Mouse (Mus musculus) liver, embryonic 14.5 days (tissue): ENCODE measurements around the gene 1810046K07Rik. TPM values are rescaled to one million over a fixed set of nuclear protein-coding genes. Genes with fewer than 3 reads are reported as not detected.

Experiments
- ATAC-seq: fragments of 200-750 bp; cut with Nextera tagmentation; 2 replicates; pipeline ENCODE4 v1.8.0; 2017; ENCODE audit warnings: moderate number of reproducible peaks, mild to moderate bottlenecking, moderate library complexity; ENCODE audit not compliant: insufficient read depth
- DNase-seq, 3 experiments: peaks; one replicate each; pipeline ENCODE4 v3.0.0-alpha.2; 2012 to 2013; ENCODE audit warnings: low read depth in 3 of 3, low spot score in 3 of 3
- H3K27ac ChIP-seq: fragments of 300-500 bp; sonication (generic); 2 replicates; pipeline ENCODE4 v1.5.1; 2014; ENCODE audit warnings: moderate library complexity, mild to moderate bottlenecking, control low read depth, inconsistent platforms
- H3K27me3 ChIP-seq: fragments of 300-500 bp; sonication (generic); 2 replicates; pipeline ENCODE4 v1.6.1; 2014; ENCODE audit warnings: mild to moderate bottlenecking, low read length, moderate library complexity; ENCODE audit not compliant: control insufficient read depth, insufficient read depth
- H3K36me3 ChIP-seq: fragments of 300-500 bp; sonication (generic); replicated peaks from 2 replicates; pipeline ENCODE4 v1.6.1; 2014; ENCODE audit warnings: low read depth; ENCODE audit not compliant: control insufficient read depth, insufficient read depth
- H3K4me1 ChIP-seq, 2 experiments: fragments of 200-500 bp in 1 of 2; fragments of 300-500 bp in 1 of 2; sonication (generic) in 1 of 2; replicated peaks; 2 replicates each; pipeline ENCODE4 v1.6.1; 2012 to 2014; ENCODE audit warnings: antibody characterized with exemption in 1 of 2, inconsistent platforms in 1 of 2, low read length in 1 of 2; ENCODE audit not compliant: control insufficient read depth in 2 of 2, insufficient read depth in 2 of 2
- H3K4me2 ChIP-seq: fragments of 300-500 bp; sonication (generic); 2 replicates; pipeline ENCODE4 v1.6.1; 2014; ENCODE audit warnings: low read depth, mild to moderate bottlenecking, control low read depth, moderate library complexity
- H3K4me3 ChIP-seq, 2 experiments: fragments of 200-500 bp in 1 of 2; fragments of 300-500 bp in 1 of 2; sonication (generic) in 1 of 2; 2 replicates each; pipeline ENCODE4 v1.5.1; 2012 to 2014; ENCODE audit warnings: low read depth in 2 of 2, low read length in 2 of 2, mild to moderate bottlenecking in 2 of 2, control low read depth in 1 of 2, inconsistent platforms in 1 of 2, moderate library complexity in 1 of 2; ENCODE audit not compliant: insufficient read depth in 1 of 2
- H3K9ac ChIP-seq: fragments of 300-500 bp; sonication (generic); replicated peaks from 2 replicates; pipeline ENCODE4 v1.6.1; 2014; ENCODE audit warnings: mild to moderate bottlenecking, control low read depth, moderate library complexity
- H3K9me3 ChIP-seq: fragments of 300-500 bp; sonication (generic); 2 replicates; pipeline ENCODE4 v1.6.1; 2016; ENCODE audit warnings: low read length, mixed read lengths; ENCODE audit not compliant: control insufficient read depth
- CTCF ChIP-seq: IDR thresholded peaks from 2 replicates; pipeline ENCODE4 v1.5.1; 2016; ENCODE audit warnings: antibody characterized with exemption, low read depth, control low read depth
- EP300 ChIP-seq: IDR thresholded peaks from 2 replicates; pipeline ENCODE4 v1.6.1; 2016; ENCODE audit warnings: antibody characterized with exemption, low read depth
- WGBS: fragments of 180-500 bp; shearing (Covaris S2); extraction: QIAGEN DNeasy Blood & Tissue Kit; methylation state at CpG from one replicate; pipeline ENCODE4 v1.1.7; 2014; ENCODE audit not compliant: insufficient replicate concordance; 5-methylcytosine and 5-hydroxymethylcytosine counted together
- polyA plus RNA-seq, 2 experiments: library from polyadenylated mRNA; depleted of rRNA in 1 of 2; stranded (reverse) in 1 of 2; unstranded in 1 of 2; fragments of >200 nt; fragmentation: Nextera tagmentation in 1 of 2; extraction: Ambion mirVana in 1 of 2; gene quantifications; 2 replicates each; pipeline versions ENCODE4 v1.2.1 to v1.2.3; 2012 to 2014

Gene 1810046K07Rik
- polyA plus RNA-seq, 2 experiments = 0.07 to 0.08 TPM

DNA sequence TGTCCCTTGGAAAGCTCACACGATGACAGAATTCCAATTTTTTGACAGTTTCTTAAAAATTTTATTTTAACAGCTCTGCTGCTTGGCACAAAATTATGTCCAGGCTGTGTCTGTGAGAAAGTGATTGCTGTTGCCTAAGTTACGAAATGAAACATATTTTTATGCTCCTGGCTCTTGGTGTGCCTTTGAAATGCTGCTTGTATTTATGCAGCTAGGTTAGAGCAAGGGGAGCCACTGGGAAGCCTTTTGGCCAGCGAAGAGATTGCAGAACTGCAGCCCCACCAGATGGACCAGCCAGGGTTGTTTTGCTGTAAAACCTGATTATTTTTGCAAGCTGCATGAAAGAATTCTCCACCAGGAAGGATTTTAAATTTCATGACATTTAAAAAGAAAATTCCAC is 23.6 kb downstream of the 1810046K07Rik start:
- Histone ChIP-seq H3K4me3 (no peak overlapping the region), H3K9ac (no peak overlapping the region), H3K27me3 (no peaks in the 10 kb centered on the region), H3K9me3 (no peaks in the 10 kb centered on the region), H3K36me3 (no peaks in the 10 kb centered on the region), H3K4me2 (no peak overlapping the region), H3K4me1 (no peaks in the 10 kb centered on the region; a peak in 1 of 4 replicates), H3K27ac (no peak overlapping the region)
- WGBS = 47% methylated on average over 3 of the region's 3 CpGs
- DNase-seq (no peak), ATAC-seq (no peak)
- no peak for TF ChIP-seq CTCF
- no peak for TF ChIP-seq EP300

DNA sequence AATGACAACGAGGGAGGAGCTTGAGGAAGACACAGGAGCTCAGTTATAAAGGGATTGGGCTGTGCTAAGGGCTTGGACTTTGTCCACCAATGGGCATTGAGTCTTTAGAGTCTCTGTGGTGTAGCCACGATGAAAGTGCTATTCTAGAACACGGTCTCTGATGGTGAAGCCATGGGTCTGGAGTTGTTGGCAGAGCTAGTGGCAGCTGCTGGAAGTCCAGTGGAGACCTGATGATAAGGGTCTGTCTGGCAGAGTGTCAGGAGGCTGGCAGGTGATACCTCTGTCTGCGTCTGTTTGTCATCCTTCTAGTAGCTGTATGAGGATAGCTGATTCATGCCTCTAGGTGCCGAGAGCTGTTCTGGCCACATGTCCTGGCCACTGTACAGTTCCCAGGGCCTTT is 24.7 kb downstream of the 1810046K07Rik start:
- 22% methylated on average over 5 of the region's 5 CpGs for WGBS
- no peak overlapping the region for H3K4me2 ChIP-seq

DNA sequence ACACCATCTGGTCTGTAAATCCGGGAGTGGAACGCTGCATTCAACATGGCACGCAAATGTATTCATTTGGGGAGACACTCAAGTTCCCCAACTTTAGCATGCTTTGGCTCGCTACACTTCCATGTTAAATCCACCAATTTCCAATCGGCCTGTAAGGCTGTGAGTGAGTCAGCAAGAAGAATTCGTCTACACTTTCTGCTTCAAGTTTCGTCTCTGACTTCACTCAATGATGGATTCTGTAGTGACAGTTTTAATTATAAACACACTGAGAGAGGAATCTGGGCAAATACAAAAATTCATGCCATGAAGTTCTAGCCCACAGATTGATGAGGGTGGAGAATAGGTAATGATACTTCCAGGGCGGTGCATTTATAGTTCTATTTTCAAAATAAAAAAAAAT is 35.2 kb downstream of the 1810046K07Rik start:
- H3K9ac ChIP-seq = no peak overlapping the region
- H3K36me3 ChIP-seq = no peaks in the 10 kb centered on the region
- H3K4me1 ChIP-seq = no peaks in the 10 kb centered on the region
- 68% methylated on average over 8 of the region's 8 CpGs for WGBS
- TF ChIP-seq CTCF (no peak), EP300 (no peak)
- H3K4me2 ChIP-seq = no peak overlapping the region
- no peak overlapping the region for H3K4me3 ChIP-seq
- DNase-seq (no peak), ATAC-seq (no peak)
- H3K9me3 ChIP-seq = no peaks in the 10 kb centered on the region
- no peaks in the 10 kb centered on the region for H3K27me3 ChIP-seq
- H3K27ac ChIP-seq = no peak overlapping the region

More for the DNA sequence above, 24.7 kb downstream of the 1810046K07Rik start:
- Histone ChIP-seq H3K36me3 (no peaks in the 10 kb centered on the region), H3K27me3 (no peaks in the 10 kb centered on the region), H3K4me3 (no peak overlapping the region), H3K9me3 (no peaks in the 10 kb centered on the region), H3K27ac (no peak overlapping the region), H3K9ac (no peak overlapping the region), H3K4me1 (no peaks in the 10 kb centered on the region)
- DNase-seq = no peak
- ATAC-seq = no peak
- no peak for TF ChIP-seq CTCF
- no peak for TF ChIP-seq EP300

DNA sequence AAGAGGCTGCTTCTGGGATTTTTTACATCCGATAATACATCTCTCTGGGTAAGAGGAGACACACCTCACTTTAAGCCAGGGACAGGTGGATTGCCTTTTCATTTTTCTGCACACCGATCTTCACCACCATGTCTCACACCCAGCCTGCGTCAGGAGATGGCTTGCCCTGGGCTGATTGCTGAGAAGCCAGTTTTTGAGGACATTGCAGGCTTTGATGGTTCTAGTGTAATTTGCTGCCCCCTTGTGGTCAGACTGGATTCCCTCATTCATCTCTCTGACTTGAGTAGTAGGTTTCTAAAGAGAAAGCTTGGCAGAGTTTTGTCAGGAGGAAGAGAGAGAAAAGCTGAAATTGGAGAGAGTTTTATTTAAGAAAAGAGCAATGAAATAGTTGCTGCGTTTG is 36.0 kb downstream of the 1810046K07Rik start:
- no peaks in the 10 kb centered on the region for H3K4me1 ChIP-seq
- H3K36me3 ChIP-seq = no peaks in the 10 kb centered on the region
- H3K9ac ChIP-seq = no peak overlapping the region
- H3K27ac ChIP-seq = no peak overlapping the region
- no peak overlapping the region for H3K4me3 ChIP-seq
- WGBS = 30% methylated on average over 4 of the region's 4 CpGs
- no peak overlapping the region for H3K4me2 ChIP-seq
- H3K27me3 ChIP-seq = no peaks in the 10 kb centered on the region
- peak; percentile 44 to 45 (median 45) for DNase-seq
- no peaks in the 10 kb centered on the region for H3K9me3 ChIP-seq
- ATAC-seq = no peak
- TF ChIP-seq EP300 (no peak), CTCF (peak; percentile 83)

DNA sequence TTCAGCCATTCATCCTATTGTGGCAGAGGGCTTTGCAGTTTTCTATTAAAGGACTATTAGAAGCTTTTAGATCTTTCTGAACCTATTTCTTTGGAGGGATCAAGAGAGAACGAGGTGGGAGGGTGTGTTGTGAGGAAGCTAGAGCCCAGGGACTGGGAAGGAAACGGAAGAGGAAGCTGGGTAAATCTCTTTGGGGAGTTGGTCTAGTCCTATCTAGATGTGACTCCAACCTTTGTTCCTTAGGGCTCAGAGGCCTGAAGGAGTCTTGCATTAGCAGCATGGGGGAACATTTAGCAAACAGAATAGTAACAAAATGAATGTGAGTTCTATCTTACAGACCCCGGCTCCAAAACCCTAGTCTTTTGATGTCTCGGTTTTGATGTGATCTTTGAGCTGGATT is 37.7 kb downstream of the 1810046K07Rik start:
- Histone ChIP-seq H3K4me3 (no peak overlapping the region), H3K9me3 (no peaks in the 10 kb centered on the region), H3K36me3 (no peaks in the 10 kb centered on the region), H3K27ac (no peak overlapping the region), H3K27me3 (no peaks in the 10 kb centered on the region), H3K9ac (no peak overlapping the region), H3K4me2 (no peak overlapping the region), H3K4me1 (no peaks in the 10 kb centered on the region)
- WGBS = 38% methylated on average over 4 of the region's 4 CpGs
- ATAC-seq = no peak
- TF ChIP-seq CTCF (no peak), EP300 (no peak)
- DNase-seq = no peak

DNA sequence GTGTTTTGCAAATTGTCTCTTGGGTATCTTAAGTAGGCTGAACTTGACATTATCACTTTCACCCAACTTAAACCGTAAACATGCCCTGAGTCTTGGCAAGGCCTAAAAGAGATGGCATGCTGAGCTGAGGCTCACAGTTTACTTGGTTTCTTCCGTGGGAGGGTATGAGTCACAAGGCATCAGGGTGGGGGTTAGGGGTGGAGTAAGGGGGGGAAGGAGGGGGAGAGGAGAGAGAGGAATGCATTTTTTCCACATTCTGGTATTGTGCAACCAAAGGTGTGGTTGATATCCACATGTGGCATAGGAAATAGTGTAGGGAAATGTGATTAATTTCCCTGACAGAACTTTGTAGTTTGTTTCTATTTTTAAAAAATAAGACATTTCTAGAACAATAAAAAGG is 42.6 kb downstream of the 1810046K07Rik start:
- no peaks in the 10 kb centered on the region for H3K4me1 ChIP-seq
- no peak overlapping the region for H3K27ac ChIP-seq
- H3K9ac ChIP-seq = no peak overlapping the region
- H3K36me3 ChIP-seq = no peaks in the 10 kb centered on the region
- DNase-seq = no peak
- no peaks in the 10 kb centered on the region for H3K9me3 ChIP-seq
- 38% methylated on average over 2 of the region's 2 CpGs for WGBS
- TF ChIP-seq EP300 (no peak), CTCF (no peak)
- H3K4me3 ChIP-seq = no peak overlapping the region
- H3K27me3 ChIP-seq = no peaks in the 10 kb centered on the region
- ATAC-seq = no peak
- H3K4me2 ChIP-seq = no peak overlapping the region
